Mouse (Mus musculus) spleen, adult 2 months (tissue): ENCODE data around the gene Rnf144a.

Experiments
- CTCF ChIP-seq: fragments of 200-500 bp; IDR thresholded peaks from 2 replicates; pipeline ENCODE4 v1.5.1; 2011; ENCODE audit warnings: mild to moderate bottlenecking, inconsistent platforms; ENCODE audit not compliant: insufficient read depth, insufficient read length, insufficient replicate concordance; ENCODE audit errors: extremely low read depth
- POLR2A ChIP-seq: fragments of 200-500 bp; IDR thresholded peaks from 2 replicates; pipeline ENCODE4 v1.6.1; 2011; ENCODE audit warnings: low read depth, low read length, inconsistent platforms

DNA sequence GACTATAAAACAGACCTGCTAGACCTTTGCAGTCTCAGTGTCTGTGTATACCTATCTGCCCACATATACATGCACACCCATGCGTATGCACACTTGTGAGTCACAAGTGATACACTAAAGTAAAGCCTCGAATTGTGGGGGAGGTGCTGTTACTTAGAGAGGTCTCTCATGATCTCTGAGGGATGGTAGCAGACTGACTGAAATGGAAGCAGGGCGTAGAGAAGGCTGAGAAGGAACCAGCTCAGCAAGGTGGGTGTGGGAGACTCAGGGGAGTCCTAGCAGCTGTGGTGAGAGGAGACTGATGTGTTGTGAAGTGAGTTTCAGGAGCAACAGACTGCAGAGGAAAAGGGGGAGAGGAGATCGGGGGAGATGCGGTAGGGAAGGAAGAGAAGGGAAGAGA is 21.8 kb downstream of the Rnf144a start:
- TF ChIP-seq CTCF (no peak), POLR2A (no peak)
